In the genomic region with DNA sequence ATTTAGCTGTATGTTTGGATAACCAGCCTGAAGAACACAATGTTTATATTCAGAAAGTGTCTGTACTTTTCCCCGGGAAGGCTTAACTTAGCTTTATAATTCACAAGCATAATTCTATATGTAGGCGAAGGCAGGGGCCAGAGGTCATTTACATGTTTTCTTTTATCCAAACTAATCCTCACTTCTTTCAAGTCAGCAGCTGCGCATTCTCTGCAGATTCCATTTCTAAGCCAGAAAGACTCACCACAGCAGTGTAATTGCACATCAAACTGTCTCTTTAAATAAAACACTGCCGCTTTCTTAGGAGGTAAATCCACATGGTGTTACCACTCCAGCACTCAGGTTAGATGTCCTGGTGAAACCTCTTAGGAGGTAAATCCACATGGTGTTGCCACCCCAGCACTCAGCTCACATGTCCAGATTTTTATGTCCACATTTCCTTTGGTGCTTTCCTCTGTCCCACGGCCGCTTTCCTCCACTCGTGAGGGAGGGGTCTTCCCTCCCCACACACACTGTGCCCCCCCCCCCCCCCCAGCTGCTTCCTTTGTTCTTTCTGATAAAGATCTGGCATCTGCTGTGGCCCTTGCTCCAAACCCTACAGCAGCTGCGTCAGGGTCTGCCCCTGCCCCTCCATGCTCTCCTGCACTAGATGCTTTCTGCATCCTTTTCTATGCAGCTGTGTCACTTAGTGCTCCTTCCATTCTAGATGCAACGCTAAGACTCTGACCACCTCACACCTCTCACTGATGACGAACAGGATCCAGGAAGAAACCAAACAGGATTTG, we compare ENCODE assay signal across 22 mouse cellular contexts.
A peak's percentile ranks its signal among the peaks of the same experiment; 100 is the strongest.
DNase-seq lines count a peak whose midpoint lies in the region; ATAC-seq and TF ChIP-seq lines count a peak whose summit lies in the region.
"Had no signal": no experiment of that assay in that cellular context is flagged by ENCODE, and none has a peak within 500 bp of the region (broad histone marks: within the 10 kb centered on the region; RNA-seq: fewer than 3 reads in every experiment).

No protein-coding gene starts in this region.

- H3K4me1 ChIP-seq in embryonic facial prominence, embryonic 11.5 days (ENCODE audit: control insufficient read depth, insufficient read depth, low read length) = no peaks in the 10 kb centered on the region
- H3K4me1 ChIP-seq in embryonic facial prominence, embryonic 10.5 days = peaks cover 25% of the 10 kb centered on the region
- H3K4me1 ChIP-seq in lung, embryonic 14.5 days (ENCODE audit: insufficient read depth) = peaks cover 31% of the 10 kb centered on the region
- H3K4me1 ChIP-seq in hindbrain, embryonic 16.5 days (ENCODE audit: control insufficient read depth, insufficient read depth, low read depth, low read length) = no peaks in the 10 kb centered on the region
- H3K4me1 ChIP-seq: neural tube, embryonic 15.5 days had no signal

- no peak overlapping the region for H3K27ac ChIP-seq in embryonic facial prominence, embryonic 11.5 days (replicated peaks; ENCODE audit: low read depth, low read length)
- H3K27ac ChIP-seq in embryonic facial prominence, embryonic 10.5 days (replicated peaks) = no peak overlapping the region
- peak overlapping the region; percentile 81 for H3K27ac ChIP-seq in lung, embryonic 14.5 days (ENCODE audit: low read depth)
- no peak overlapping the region for H3K27ac ChIP-seq in hindbrain, embryonic 16.5 days (ENCODE audit: low read depth, low read length)
- H3K27ac ChIP-seq: forebrain, embryonic 12.5 days; hindbrain, embryonic 14.5 days; neural tube, embryonic 15.5 days had no signal

- H3K4me2 ChIP-seq in embryonic facial prominence, embryonic 11.5 days (ENCODE audit: low read depth, low read length) = no peak overlapping the region
- H3K4me2 ChIP-seq in lung, embryonic 14.5 days = no peak overlapping the region
- no peak overlapping the region for H3K4me2 ChIP-seq in hindbrain, embryonic 16.5 days (ENCODE audit: low read length)
- H3K4me2 ChIP-seq: forebrain, embryonic 12.5 days; heart, embryonic 11.5 days; hindbrain, embryonic 14.5 days; neural tube, embryonic 15.5 days had no signal

- H3K9ac ChIP-seq in embryonic facial prominence, embryonic 11.5 days (replicated peaks; ENCODE audit: low read length) = no peak overlapping the region
- H3K9ac ChIP-seq in lung, embryonic 14.5 days = no peak overlapping the region
- H3K9ac ChIP-seq in hindbrain, embryonic 16.5 days (ENCODE audit: low read depth, low read length) = no peak overlapping the region
- H3K9ac ChIP-seq: forebrain, embryonic 12.5 days; hindbrain, embryonic 14.5 days; neural tube, embryonic 15.5 days had no signal

- no peak for TF ChIP-seq CTCF in lung, embryonic 14.5 days (IDR thresholded peaks at IDR 0.05; ENCODE audit: low read depth)

- no peaks in the 10 kb centered on the region for H3K9me3 ChIP-seq in embryonic facial prominence, embryonic 11.5 days (replicated peaks; ENCODE audit: control insufficient read depth, low read length)
- H3K9me3 ChIP-seq in embryonic facial prominence, embryonic 10.5 days = no peaks in the 10 kb centered on the region
- H3K9me3 ChIP-seq in lung, embryonic 14.5 days (ENCODE audit: low read depth, low read length) = no peaks in the 10 kb centered on the region
- no peaks in the 10 kb centered on the region for H3K9me3 ChIP-seq in hindbrain, embryonic 16.5 days (ENCODE audit: control insufficient read depth, low read length)
- H3K9me3 ChIP-seq: forebrain, embryonic 12.5 days; neural tube, embryonic 15.5 days had no signal

- ATAC-seq in embryonic facial prominence, embryonic 11.5 days (replicated peaks; ENCODE audit: insufficient number of reproducible peaks, low FRiP score, low TSS enrichment, low read depth) = no peak
- peak; percentile 39; the same call in 1 of the 2 replicates for ATAC-seq in lung, embryonic 14.5 days (ENCODE audit: insufficient read depth)
- ATAC-seq in hindbrain, embryonic 16.5 days = no peak

- H3K27me3 ChIP-seq in embryonic facial prominence, embryonic 11.5 days (ENCODE audit: control insufficient read depth, insufficient read depth, low read length) = no peaks in the 10 kb centered on the region
- H3K27me3 ChIP-seq in embryonic facial prominence, embryonic 10.5 days (replicated peaks; ENCODE audit: low read depth, poor library complexity, severe bottlenecking) = no peaks in the 10 kb centered on the region; the same call in 1 of the 2 replicates
- H3K27me3 ChIP-seq in lung, embryonic 14.5 days (ENCODE audit: insufficient read depth, low read length) = no peaks in the 10 kb centered on the region
- no peaks in the 10 kb centered on the region for H3K27me3 ChIP-seq in hindbrain, embryonic 16.5 days (replicated peaks; ENCODE audit: control insufficient read depth, insufficient read depth, low read length)
- H3K27me3 ChIP-seq: forebrain, embryonic 12.5 days; neural tube, embryonic 15.5 days had no signal

- H3K4me3 ChIP-seq in embryonic facial prominence, embryonic 11.5 days (ENCODE audit: low read depth, low read length) = no peak overlapping the region
- H3K4me3 ChIP-seq in embryonic facial prominence, embryonic 10.5 days = no peak overlapping the region
- no peak overlapping the region for H3K4me3 ChIP-seq in lung, embryonic 14.5 days (ENCODE audit: low read depth, low read length)
- no peak overlapping the region for H3K4me3 ChIP-seq in hindbrain, embryonic 16.5 days (ENCODE audit: low read length)
- H3K4me3 ChIP-seq: forebrain, embryonic 12.5 days; myocyte; neural tube, embryonic 15.5 days had no signal

- DNase-seq in embryonic facial prominence, embryonic 11.5 days (ENCODE audit: low spot score) = peak; percentile 27
- no peak for DNase-seq in embryonic facial prominence, embryonic 10.5 days (ENCODE audit: low spot score)
- peak; percentile 79 for DNase-seq in lung, embryonic 14.5 days
- DNase-seq in lung, adult 18-20 months = no peak
- peak; percentile 19 for DNase-seq in thymus, postnatal 4 days
- DNase-seq in thymus, postnatal 25 days = no peak
- DNase-seq in urinary bladder, postnatal 25 days (ENCODE audit: low spot score) = no peak
- DNase-seq: cerebellum, adult 11 months; cerebellum, postnatal 14 days; gastrocnemius, postnatal 25 days; kidney, adult 2 months; kidney, postnatal 25 days; layer of hippocampus, adult 9-11 months; liver; lung, adult 2 months; thymus, adult 2 months had no signal

- H3K36me3 ChIP-seq in embryonic facial prominence, embryonic 11.5 days (replicated peaks; ENCODE audit: control insufficient read depth, insufficient read depth, low read depth, low read length) = no peaks in the 10 kb centered on the region
- peaks cover 36% of the 10 kb centered on the region for H3K36me3 ChIP-seq in embryonic facial prominence, embryonic 10.5 days (replicated peaks)
- H3K36me3 ChIP-seq in lung, embryonic 14.5 days (ENCODE audit: insufficient read depth) = 0 out of 2 replicates have a peak, but pooled peaks cover 23% of the 10 kb centered on the region
- peaks cover 14% of the 10 kb centered on the region; the same call in 1 of the 2 replicates for H3K36me3 ChIP-seq in hindbrain, embryonic 16.5 days (ENCODE audit: control insufficient read depth, insufficient read depth, low read length)

- WGBS in embryonic facial prominence, embryonic 11.5 days = 57% methylated on average over 10 of the region's 10 CpGs
- WGBS in embryonic facial prominence, embryonic 10.5 days = 61% methylated on average over 10 of the region's 10 CpGs
- WGBS in lung, embryonic 14.5 days = 33% methylated on average over 10 of the region's 10 CpGs
- WGBS in hindbrain, embryonic 16.5 days = 66% methylated on average over 10 of the region's 10 CpGs

Comparison
In these comparisons a context has a peak if more than half of its experiments do, and no peak if none do; other contexts are left out.
1. DNase-seq: peak in embryonic facial prominence, embryonic 11.5 days (single experiment), lung, embryonic 14.5 days (single experiment) and thymus, postnatal 4 days (single experiment); none in embryonic facial prominence, embryonic 10.5 days (single experiment), lung, adult 18-20 months (0 of 2), thymus, postnatal 25 days (single experiment) and urinary bladder, postnatal 25 days (single experiment).